18 mouse cellular contexts compared by ENCODE assay signal in genomic region chr6:145020553-145020952, GRCm38 (mm10). TPM values are rescaled to one million over a fixed set of nuclear protein-coding genes. Genes with fewer than 3 reads are reported as not detected.
DNase-seq lines count a peak whose midpoint lies in the region; ATAC-seq lines count a peak whose summit lies in the region.
"Had no signal": no experiment of that assay in that cellular context is flagged by ENCODE, and none has a peak within 500 bp of the region (broad histone marks: within the 10 kb centered on the region; RNA-seq: fewer than 3 reads in every experiment).

No protein-coding gene starts in this region.

- no peaks in the 10 kb centered on the region; the same call in 1 of the 2 replicates for H3K9me3 ChIP-seq in kidney, embryonic 14.5 days (ENCODE audit: control insufficient read depth, low read length)
- no peaks in the 10 kb centered on the region for H3K9me3 ChIP-seq in midbrain, embryonic 15.5 days
- H3K9me3 ChIP-seq in midbrain, embryonic 13.5 days = peaks cover 5% of the 10 kb centered on the region
- H3K9me3 ChIP-seq: lung, embryonic 15.5 days; neural tube, embryonic 12.5 days had no signal

- DNase-seq in kidney, postnatal 25 days = no peak
- peak; percentile 10 for DNase-seq in skeletal muscle tissue, adult 2 months (ENCODE audit: low read depth, low spot score)
- DNase-seq in thymus, postnatal 14 days = peak; percentile 69
- DNase-seq in adrenal gland, adult (ENCODE audit: inconsistent age in 2 of 2, low spot score in 1 of 2) = no peak
- DNase-seq in cerebellum, adult 9-10 months = no peak
- DNase-seq: adrenal gland, adult 2 months; cerebellum, postnatal 10 days; gastrocnemius, postnatal 36 days; heart, postnatal 14 days; kidney, postnatal 36 days had no signal

- H3K4me2 ChIP-seq in kidney, embryonic 14.5 days (replicated peaks; ENCODE audit: low read depth, low read length) = no peak overlapping the region
- H3K4me2 ChIP-seq in midbrain, embryonic 15.5 days = no peak overlapping the region
- H3K4me2 ChIP-seq in midbrain, embryonic 13.5 days (replicated peaks) = no peak overlapping the region
- H3K4me2 ChIP-seq: lung, embryonic 15.5 days; neural tube, embryonic 12.5 days had no signal

- ATAC-seq in kidney, embryonic 14.5 days (ENCODE audit: low FRiP score, low TSS enrichment) = peak; percentile 59
- 0 out of 2 replicates have a peak, but pooled peaks have one; percentile 18 for ATAC-seq in midbrain, embryonic 15.5 days (replicated peaks)
- ATAC-seq in midbrain, embryonic 13.5 days = no peak

- no peak overlapping the region for H3K9ac ChIP-seq in kidney, embryonic 14.5 days (ENCODE audit: low read depth, low read length)
- no peak overlapping the region for H3K9ac ChIP-seq in midbrain, embryonic 15.5 days
- H3K9ac ChIP-seq in midbrain, embryonic 13.5 days (replicated peaks) = no peak overlapping the region
- H3K9ac ChIP-seq: lung, embryonic 15.5 days; neural tube, embryonic 12.5 days had no signal

- no peak overlapping the region for H3K27ac ChIP-seq in kidney, embryonic 14.5 days (ENCODE audit: low read depth, low read length)
- H3K27ac ChIP-seq in midbrain, embryonic 15.5 days = no peak overlapping the region
- no peak overlapping the region for H3K27ac ChIP-seq in midbrain, embryonic 13.5 days
- H3K27ac ChIP-seq: lung, embryonic 15.5 days; neural tube, embryonic 12.5 days had no signal

- H3K36me3 ChIP-seq in kidney, embryonic 14.5 days (ENCODE audit: control insufficient read depth, insufficient read depth, low read length) = no peaks in the 10 kb centered on the region
- H3K36me3 ChIP-seq in midbrain, embryonic 15.5 days (replicated peaks) = peaks cover 16% of the 10 kb centered on the region
- peaks cover 82% of the 10 kb centered on the region for H3K36me3 ChIP-seq in midbrain, embryonic 13.5 days
- H3K36me3 ChIP-seq: G1E; lung, embryonic 15.5 days had no signal

- peaks cover 4% of the 10 kb centered on the region; the same call in 1 of the 2 replicates for H3K4me1 ChIP-seq in kidney, embryonic 14.5 days (ENCODE audit: control insufficient read depth, insufficient read depth, low read length)
- 0 out of 2 replicates have a peak, but pooled peaks cover 4% of the 10 kb centered on the region for H3K4me1 ChIP-seq in midbrain, embryonic 15.5 days
- no peaks in the 10 kb centered on the region for H3K4me1 ChIP-seq in midbrain, embryonic 13.5 days (replicated peaks)
- H3K4me1 ChIP-seq: lung, embryonic 15.5 days; megakaryocyte, embryonic 14.5 days had no signal

- H3K27me3 ChIP-seq in kidney, embryonic 14.5 days (ENCODE audit: control insufficient read depth, insufficient read depth, low read length) = no peaks in the 10 kb centered on the region
- H3K27me3 ChIP-seq in midbrain, embryonic 15.5 days (replicated peaks) = no peaks in the 10 kb centered on the region
- no peaks in the 10 kb centered on the region for H3K27me3 ChIP-seq in midbrain, embryonic 13.5 days
- H3K27me3 ChIP-seq: lung, embryonic 15.5 days; neural tube, embryonic 12.5 days had no signal

- WGBS in kidney, embryonic 14.5 days = 62% methylated on average over 4 of the region's 4 CpGs
- 84% methylated on average over 4 of the region's 4 CpGs for WGBS in midbrain, embryonic 15.5 days
- WGBS in midbrain, embryonic 13.5 days = 86% methylated on average over 4 of the region's 4 CpGs

- H3K4me3 ChIP-seq in kidney, embryonic 14.5 days (ENCODE audit: low read length) = no peak overlapping the region
- H3K4me3 ChIP-seq in midbrain, embryonic 15.5 days = no peak overlapping the region
- H3K4me3 ChIP-seq in midbrain, embryonic 13.5 days (replicated peaks) = no peak overlapping the region
- H3K4me3 ChIP-seq: lung, embryonic 15.5 days; megakaryocyte, embryonic 14.5 days; neural tube, embryonic 12.5 days had no signal

RNA-seq across cellular contexts. Expression of gene Bcat1, which starts 55.4 kb away (rescaled TPM):
- polyA plus RNA-seq in kidney, embryonic 14.5 days (2014; fragmentation: Nextera tagmentation; extraction: Ambion mirVana) = 6.5 and 8.6 TPM in 2 replicates
- 104 and 107 TPM in 2 replicates for polyA plus RNA-seq in midbrain, embryonic 15.5 days (2015; fragmentation: Nextera tagmentation; extraction: Ambion mirVana)
- polyA plus RNA-seq in midbrain, embryonic 13.5 days (2015; fragmentation: Nextera tagmentation; extraction: Ambion mirVana) = 109 and 116 TPM in 2 replicates
- polyA plus RNA-seq: G1E; liver, adult 2 months had no signal

Comparison
In these comparisons a context has a peak if more than half of its experiments do, and no peak if none do; other contexts are left out.
1. DNase-seq: peak in skeletal muscle tissue, adult 2 months (single experiment) and thymus, postnatal 14 days (single experiment); none in kidney, postnatal 25 days (0 of 2), adrenal gland, adult (0 of 2) and cerebellum, adult 9-10 months (single experiment).
2. RNA of gene Bcat1, which starts 55.4 kb away (polyA plus RNA-seq): 109 to 116 TPM in midbrain, embryonic 13.5 days and 104 to 107 TPM in midbrain, embryonic 15.5 days; 6.5 to 8.6 TPM in kidney, embryonic 14.5 days; every median in the first group is over 10 times any median in the second.